Mouse (Mus musculus): ENCODE data around the gene Pink1.
"Not testable (repeated sequence)": the region's sequence is repeated elsewhere in the genome, so short reads cannot be mapped to it uniquely, and the experiment has no call there.

Gene Pink1

DNA sequence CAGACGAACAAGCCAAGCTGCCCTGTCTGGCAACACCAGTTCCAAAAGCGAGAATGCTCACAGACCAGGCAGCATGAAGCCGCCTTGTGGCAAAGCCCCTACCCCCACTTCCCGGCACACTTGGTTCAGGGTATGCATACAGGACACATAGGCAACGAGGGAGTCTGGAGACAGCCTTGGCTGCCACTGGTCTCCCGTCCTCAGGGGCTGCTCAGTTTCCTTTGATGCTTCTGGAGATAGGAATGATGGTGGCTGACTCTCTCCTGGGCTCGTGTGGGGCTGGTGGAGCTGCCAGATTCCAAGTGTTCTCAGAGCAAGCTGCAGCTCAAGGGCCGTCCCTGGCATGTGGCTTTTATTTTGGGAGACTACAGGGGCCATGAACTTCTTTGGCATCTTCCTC, 15.3 kb upstream of the Pink1 start:
- DNase-seq, result no peak

- peak in 1 of 2 experiments; percentile 55 for DNase-seq
Observed at GRCm38 (mm10) chr4:138339963-138340362, 13.9 kb upstream of the Pink1 start.

DNA sequence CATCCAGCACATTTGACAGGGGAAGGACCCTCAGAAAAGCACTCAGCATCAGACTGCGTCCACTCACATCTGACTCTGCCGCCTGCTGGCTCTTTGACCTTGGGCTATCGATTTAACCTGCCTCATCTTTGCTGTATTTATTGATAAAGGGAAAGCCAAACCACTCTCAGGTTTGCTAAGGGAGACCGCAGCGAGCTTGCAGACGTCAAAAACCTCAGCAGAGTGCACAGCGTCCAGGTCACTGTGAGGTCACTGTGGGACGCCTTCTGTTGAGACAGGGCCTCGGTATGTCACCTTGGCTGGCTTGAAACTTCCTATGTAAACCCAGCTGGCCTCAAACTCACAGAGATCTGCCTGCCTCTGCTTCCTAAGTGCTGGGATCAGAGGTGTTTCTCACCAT, 11.2 kb upstream of the Pink1 start:
- no peak for DNase-seq

- DNase-seq, result no peak
Observed at GRCm38 (mm10) chr4:138336876-138337275, 10.8 kb upstream of the Pink1 start.

DNA sequence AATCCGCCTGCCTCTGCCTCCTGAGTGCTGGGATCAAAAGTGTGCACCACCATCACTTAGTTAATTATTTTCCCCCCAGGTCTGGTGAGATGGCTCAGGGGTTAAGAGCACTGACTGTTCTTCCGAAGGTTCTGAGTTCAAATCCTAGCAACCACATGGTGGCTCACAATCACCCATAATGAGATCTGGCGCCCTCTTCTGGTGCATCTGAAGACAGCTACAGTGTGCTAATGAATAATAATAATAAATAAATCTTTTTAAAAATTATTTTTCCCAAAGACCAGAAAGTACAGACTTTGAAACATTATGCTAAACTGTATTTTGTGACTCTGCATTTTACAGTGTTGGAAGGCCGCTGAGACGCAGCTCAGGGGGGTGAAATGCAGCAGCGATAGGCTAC, 9.5 kb upstream of the Pink1 start:
- no peak for DNase-seq

DNA sequence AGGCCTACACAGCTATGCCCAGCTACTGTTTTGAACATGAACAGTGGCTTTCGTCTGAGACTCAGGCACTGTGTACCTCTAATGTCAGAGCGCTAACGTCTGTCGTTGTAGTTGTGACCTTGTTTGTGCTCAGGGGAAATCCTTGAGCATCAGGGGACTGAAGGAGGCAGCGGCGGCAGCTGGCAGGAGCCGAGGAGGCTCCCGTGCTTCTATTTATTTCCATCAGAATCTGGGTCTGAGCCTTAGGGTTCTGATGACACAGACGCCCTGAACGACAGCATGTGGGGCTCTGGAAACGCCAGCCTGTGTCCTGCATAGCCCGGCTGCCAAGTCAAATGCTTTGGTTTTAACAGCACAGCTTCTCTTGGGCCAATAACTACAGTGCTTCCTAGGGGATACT, 8.9 kb upstream of the Pink1 start:
- no peak for DNase-seq

DNA sequence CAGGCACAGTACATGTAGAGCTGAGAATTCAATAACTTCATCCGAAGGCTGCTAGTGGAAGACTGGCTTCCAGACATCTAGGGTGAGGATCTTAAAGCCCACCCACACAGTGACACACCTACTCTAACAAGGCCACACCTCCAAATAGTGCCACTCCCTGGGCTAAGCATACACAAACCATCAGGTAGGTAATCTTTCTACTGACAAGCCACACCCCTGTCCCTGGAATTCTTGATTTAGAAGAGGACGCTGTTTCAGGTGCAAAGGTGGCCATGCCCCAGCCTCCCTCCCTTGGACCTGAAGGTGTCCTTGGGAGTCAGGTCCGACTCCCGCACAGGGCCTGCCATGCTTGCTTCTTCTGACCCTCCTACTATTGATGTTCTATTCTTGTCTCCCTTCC, 7.0 kb upstream of the Pink1 start:
- no peak for DNase-seq

DNA sequence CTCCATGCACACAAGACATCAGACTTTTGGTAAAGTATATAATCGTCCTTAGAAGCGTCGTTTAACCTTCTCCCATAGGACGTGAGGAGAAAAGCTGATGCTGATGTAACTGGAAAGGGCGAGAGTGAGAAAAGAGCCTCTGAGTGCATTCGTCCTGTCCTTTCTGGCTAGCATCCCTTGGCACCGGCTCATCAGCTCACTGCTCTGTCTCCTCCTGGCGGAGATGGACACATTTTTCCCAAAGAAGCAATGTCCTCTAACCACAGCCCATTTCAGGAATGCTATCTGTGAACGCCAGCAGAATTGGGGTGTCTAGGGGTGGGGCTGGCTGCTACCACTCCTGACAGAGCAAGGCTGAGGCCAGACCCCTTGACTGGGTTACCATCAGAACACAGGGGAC, 5.5 kb upstream of the Pink1 start:
- DNase-seq, result no peak

GRCm38 (mm10) chr4:138330264-138330671, 4.2 kb upstream of the Pink1 start:
- DNase-seq, result no peak

DNA sequence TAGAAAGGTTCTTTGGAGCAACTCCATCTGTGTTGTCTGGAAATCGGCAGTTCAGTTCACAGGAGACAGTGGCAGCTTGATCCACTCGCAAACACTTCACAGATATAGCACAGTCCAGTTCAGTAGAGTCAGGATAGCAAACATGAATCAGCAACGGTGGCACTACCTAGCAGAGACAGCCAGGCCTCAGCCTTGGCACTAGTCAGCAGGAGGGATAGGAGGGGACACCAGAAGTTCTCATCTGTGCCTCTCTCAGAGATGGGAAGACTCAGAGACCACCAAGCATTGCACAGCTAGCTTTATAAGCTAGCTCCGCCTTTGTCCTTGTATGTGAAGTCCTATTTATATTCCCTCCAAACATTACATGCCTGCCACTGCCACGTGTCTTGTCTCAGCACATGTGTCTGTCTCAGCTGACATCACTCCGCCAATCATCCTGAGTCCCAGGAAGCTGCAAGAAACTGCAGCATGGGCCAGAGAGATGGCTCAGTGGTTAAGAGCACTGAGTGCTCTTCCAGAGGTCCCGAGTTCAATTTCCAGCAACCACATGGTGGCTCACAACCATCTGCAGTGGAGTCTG, 1.9 kb upstream of the Pink1 start:
- DNase-seq, result no peak

DNA sequence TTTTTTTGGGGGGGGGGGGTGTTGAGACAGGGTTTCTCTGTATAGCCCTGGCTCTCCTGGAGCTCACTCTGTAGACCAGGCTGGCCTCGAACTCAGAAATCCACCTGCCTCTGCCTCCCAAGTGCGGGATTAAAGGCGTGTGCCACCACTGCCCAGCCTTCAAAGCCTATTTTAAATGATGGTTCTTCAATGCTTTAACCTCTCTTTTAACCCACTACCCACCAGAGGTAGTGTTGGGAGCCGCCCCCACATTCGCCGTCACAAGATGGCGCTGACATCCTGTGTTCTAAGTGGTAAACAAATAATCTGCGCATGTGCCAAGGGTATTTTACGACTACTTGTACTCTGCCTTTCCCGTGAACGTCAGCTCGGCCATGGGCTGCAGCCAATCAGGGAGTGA, 1.0 kb upstream of the Pink1 start:
- DNase-seq, result not testable (repeated sequence)

DNA sequence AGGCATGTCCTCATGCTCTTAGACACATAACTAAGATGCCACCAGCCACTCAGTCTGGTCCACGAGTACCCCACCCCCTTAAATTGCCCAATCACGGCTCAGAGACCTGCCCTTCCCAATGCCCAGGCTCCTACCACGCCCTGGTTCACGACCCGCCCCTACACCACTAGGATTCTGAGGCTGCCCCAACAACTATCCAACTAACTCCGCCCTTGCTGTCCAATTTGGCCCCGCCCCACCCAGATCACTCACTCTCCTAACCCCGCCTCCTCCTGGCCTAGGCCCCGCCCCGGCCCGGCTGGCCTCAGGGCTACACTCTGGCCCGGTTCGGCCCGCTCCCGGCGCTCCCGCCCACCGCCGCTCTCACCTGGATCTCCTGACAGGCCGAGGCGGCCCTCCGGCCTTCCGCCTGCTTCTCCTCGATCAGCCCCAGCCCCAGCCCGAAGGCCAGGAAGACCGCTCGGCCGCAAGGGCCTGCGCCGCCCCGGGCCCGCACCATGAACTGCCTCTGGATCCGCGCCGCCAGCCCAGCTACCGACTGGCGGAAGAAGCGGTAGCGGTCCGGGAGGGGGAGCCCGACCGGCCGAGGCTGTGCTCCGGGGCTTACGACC, 536 bp downstream of the Pink1 start:
- DNase-seq, result peak; percentile 97 to 98

GRCm38 (mm10) chr4:138324451-138324850, 1.7 kb downstream of the Pink1 start:
- no peak for DNase-seq

DNA sequence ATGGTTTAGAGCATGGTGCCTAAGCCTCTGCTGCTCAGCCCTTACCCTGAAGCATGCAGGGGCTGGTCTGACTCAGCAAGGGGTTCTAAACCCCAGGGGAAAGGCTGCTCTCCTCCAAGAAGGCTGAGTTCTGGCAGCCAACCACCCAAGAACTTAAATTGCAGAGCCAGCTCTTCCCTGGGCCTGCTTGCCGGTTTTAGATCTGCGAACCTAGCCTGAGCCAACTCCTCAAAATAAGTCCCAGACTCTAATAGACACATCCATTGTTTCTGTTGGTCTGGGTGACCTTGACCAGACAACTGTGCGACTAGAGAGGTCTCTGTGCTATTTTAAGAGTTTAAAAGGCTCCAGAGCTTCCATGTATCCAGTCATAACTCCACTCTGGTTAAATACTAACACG, 2.4 kb downstream of the Pink1 start:
- DNase-seq, result no peak

DNA sequence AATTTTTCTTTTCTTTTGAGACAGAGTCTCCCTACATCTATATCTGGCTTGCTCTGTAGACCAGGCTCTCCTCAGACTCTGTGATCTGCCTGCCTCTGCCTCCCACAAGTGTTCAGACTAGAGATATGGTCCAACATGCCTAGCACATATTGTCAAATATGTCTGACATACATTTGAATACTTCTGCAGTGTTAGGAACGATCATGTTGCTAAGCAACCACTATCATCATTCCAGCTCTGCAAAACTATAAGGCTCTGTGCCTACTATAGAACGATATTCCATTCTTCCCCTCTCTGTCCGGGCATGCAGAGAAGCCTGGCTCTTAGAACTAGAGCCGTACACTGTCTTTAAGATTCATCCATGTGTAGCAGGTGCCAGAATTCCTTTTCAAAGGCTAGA, 3.4 kb downstream of the Pink1 start:
- DNase-seq, result no peak

- DNase-seq, result no peak
Observed at GRCm38 (mm10) chr4:138321488-138321887, 4.6 kb downstream of the Pink1 start.

DNA sequence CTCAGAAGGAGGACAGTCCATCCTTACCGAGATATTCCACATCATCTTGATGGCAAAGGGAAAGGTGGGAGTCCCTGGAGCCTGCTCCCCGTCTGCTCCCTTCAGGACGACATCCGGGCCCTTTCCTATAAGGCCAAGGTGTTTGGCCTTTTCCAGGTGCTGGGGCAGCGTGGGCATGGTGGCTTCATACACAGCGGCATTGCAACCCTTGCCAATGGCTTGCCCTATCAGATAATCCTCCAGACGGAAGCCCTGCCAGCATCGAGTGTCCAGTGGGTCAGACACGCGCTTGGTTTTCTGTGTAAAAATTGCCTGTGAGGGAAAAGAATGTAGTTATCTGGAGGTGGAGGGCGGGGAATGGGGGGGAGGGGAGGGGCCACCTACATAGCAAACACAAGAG, 5.4 kb downstream of the Pink1 start:
- DNase-seq, result no peak

DNA sequence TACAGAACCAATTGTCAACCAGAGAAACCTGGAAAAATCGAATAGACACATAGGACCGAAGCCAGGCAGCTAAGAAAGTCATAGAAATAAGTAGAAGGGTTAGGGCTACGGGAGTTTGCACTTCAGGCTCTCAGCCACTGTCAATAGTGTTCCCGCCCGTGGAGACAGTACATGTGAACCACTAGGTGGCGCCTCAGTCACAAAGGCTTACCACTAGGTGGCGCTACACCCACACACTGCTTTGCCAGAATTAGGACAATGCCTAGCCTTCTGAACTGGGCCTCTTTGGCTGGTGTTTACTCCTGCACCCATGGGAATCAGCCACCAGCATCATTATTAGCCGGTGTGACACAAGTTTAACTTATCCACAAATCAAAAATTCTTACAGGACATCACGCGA, 6.6 kb downstream of the Pink1 start:
- DNase-seq, result peak; percentile 84 to 90

DNA sequence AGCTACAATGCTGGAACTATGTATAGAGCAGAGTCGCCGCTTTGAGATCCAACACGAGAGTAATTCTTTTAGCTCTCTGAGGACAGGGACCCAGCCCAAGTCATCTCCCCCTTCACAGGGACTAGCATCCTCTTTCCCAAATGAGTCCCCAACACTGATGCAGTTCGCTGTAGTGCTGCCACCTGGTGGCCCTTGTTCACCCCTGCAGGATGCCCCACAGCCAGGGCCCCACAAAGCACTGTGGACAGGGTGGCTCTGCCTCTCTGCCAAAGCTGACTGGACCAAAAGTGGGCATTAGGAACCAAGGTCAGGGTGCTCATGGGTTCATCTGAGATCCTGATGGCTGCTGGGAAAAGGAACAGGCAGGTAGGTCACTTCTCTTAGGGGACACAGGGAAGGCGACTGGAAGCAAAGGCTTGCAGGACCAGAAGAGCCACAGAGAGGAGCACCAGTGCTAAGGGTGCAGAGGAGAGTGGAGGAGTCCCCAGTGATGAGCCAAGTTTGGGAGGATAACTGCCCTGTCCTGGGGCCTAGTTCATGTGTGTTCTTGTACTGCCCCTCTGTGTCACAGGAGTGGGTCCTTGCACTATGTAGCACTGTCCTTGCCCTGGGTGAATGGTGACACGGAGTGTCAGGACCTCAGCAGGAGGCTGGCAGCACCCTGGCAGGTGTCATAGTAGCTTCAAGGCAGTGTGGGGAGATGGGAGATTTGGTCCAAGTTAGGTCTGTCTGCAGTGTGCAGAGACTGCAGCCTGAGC, 7.4 kb downstream of the Pink1 start:
- peak; percentile 58 to 66 for DNase-seq

GRCm38 (mm10) chr4:138316369-138316768, 9.7 kb downstream of the Pink1 start:
- no peak for DNase-seq

- DNase-seq, result peak in 1 of 2 experiments; percentile 44
Observed at GRCm38 (mm10) chr4:138315781-138316180, 10.3 kb downstream of the Pink1 start.

- DNase-seq, result no peak
Observed at GRCm38 (mm10) chr4:138313795-138314194, 12.3 kb downstream of the Pink1 start.

GRCm38 (mm10) chr4:138313021-138313420, 13.1 kb downstream of the Pink1 start:
- no peak for DNase-seq

DNA sequence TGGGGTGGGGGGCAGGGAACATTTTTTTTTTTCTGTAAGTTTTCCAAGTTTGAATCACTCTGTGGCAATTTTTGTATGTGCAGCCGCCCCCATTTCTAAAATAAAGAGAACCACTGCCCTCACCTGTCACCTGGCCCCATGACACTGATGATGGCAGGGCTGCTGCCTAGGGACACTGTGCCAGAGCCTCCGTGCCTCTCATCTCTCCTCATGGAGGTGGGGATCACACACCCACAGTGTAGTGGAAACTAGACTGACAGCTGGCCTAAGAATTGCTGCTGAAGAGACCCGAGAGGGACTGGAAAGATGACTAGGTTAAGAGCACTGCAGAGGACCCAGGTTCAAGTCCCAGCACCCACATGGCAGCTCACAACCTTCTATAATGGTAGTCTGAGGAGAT, 14.0 kb downstream of the Pink1 start:
- no peak for DNase-seq

Data from lung, postnatal 4 days (tissue).